Mouse (Mus musculus): Measurements from ENCODE around the gene Lars2. TPM values are rescaled to one million over a fixed set of nuclear protein-coding genes. Genes with fewer than 3 reads are reported as not detected.

Gene Lars2
- total and polyA plus RNA-seq, 3 experiments = 634 to 10,095 (median 684) TPM

DNA sequence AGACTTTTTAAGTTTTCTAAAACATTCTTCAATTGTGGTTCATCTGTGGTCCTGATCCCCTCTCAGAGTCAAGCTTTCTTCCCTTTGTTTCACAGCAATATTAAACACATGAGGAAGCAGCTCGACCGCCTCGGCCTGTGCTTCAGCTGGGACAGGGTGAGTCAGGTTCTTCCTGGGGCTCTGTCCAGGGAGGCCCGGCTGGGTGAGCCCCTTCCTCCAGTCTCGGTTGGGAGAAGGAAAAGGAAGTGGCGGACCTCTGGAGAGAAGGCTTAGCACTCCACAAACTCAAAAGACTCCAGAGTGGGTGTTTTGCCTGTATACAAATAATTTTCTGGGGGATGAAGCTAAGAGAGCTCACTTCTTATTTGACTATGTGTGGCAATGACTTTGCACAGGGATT lies 28.1 kb downstream of the Lars2 start:
- Histone ChIP-seq H3K9me3 (replicated peaks; ENCODE audit: insufficient read depth, low read length) (no peaks in the 10 kb centered on the region), H3K27me3 (ENCODE audit: control insufficient read depth in 1 of 2, insufficient read depth in 2 of 2, low read length in 2 of 2) (no peaks in the 10 kb centered on the region), H3K9ac (ENCODE audit: control insufficient read depth, low read depth, low read length, poor library complexity, severe bottlenecking) (no peak overlapping the region), H3K36me3 (ENCODE audit: control insufficient read depth in 1 of 2, insufficient read depth in 2 of 2, low read length in 2 of 2) (peaks cover 1 to 19% of the 10 kb centered on the region in 2 experiments; a peak in 3 of 4 replicates), H3K4me1 (ENCODE audit: control insufficient read depth in 1 of 2, insufficient read depth in 2 of 2, low read length in 2 of 2) (peaks cover 8 to 14% of the 10 kb centered on the region in 2 experiments), H3K27ac (ENCODE audit: control insufficient read depth, low read depth, low read length) (no peak overlapping the region), H3K4me3 (ENCODE audit: control insufficient read depth in 1 of 2, insufficient read depth in 1 of 2, low read depth in 2 of 2, low read length in 2 of 2) (no peak overlapping the region), H3K79me2 (ENCODE audit: control insufficient read depth, insufficient read depth, low read length, poor library complexity) (no peaks in the 10 kb centered on the region)
- TF ChIP-seq EP300 (IDR thresholded peaks at IDR 0.05; ENCODE audit: low read depth in 1 of 2, low read length in 2 of 2) = no peak
- TF ChIP-seq MAZ (IDR thresholded peaks at IDR 0.05; ENCODE audit: low read depth, low read length) = no peak
- no peak for TF ChIP-seq E2F4 (IDR thresholded peaks at IDR 0.05; ENCODE audit: borderline replicate concordance, low read depth, low read length)
- no peak for TF ChIP-seq MYC (IDR thresholded peaks at IDR 0.05; ENCODE audit: low read depth, low read length)
- no peak for TF ChIP-seq USF1 (IDR thresholded peaks at IDR 0.05; ENCODE audit: low read depth, low read length)
- no peak for TF ChIP-seq NELFE (IDR thresholded peaks at IDR 0.05; ENCODE audit: low read depth, low read length)
- TF ChIP-seq TCF12 (IDR thresholded peaks at IDR 0.05; ENCODE audit: low read depth, low read length) = no peak
- TF ChIP-seq RCOR1 (IDR thresholded peaks at IDR 0.05; ENCODE audit: low read depth, low read length) = no peak
- no peak for TF ChIP-seq SIN3A (IDR thresholded peaks at IDR 0.05; ENCODE audit: low read length)
- no peak for TF ChIP-seq SMC3 (IDR thresholded peaks at IDR 0.05; ENCODE audit: low read depth, low read length)
- TF ChIP-seq JUND (IDR thresholded peaks at IDR 0.05; ENCODE audit: low read depth, low read length) = no peak
- no peak for TF ChIP-seq TAL1 (IDR thresholded peaks at IDR 0.05; ENCODE audit: low read length)
- TF ChIP-seq MXI1 (IDR thresholded peaks at IDR 0.05; ENCODE audit: low read depth, low read length) = no peak
- TF ChIP-seq GATA1 (IDR thresholded peaks at IDR 0.05; ENCODE audit: low read depth, low read length) = no peak
- TF ChIP-seq UBTF (IDR thresholded peaks at IDR 0.05; ENCODE audit: borderline replicate concordance, insufficient read depth, low read depth, low read length) = no peak
- no peak for TF ChIP-seq MYB (IDR thresholded peaks at IDR 0.05; ENCODE audit: low read depth, low read length)
- no peak for DNase-seq (ENCODE audit: low read depth, low spot score)

DNA sequence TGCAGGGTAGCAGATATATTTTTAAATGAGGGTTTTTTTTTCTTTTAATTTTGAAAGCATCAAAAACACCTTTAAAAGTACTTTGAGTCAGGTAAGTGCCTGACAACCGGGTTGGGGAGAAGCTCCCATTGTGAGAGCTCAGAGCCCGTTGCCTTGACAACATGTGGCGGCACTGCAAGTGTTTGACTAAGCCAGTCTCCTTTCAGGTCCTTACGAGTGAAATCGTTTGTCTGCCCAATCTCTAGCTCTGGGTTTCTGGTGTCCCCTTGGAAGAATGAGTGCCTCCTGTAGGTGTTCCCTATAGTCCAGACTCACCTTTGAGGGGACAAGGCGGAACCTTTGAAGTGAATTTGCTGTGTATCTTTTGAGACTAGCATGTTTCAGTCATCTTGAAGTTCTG lies 31.0 kb downstream of the Lars2 start:
- H3K27me3 ChIP-seq (ENCODE audit: control insufficient read depth in 1 of 2, insufficient read depth in 2 of 2, low read length in 2 of 2) = no peaks in the 10 kb centered on the region
- H3K4me3 ChIP-seq (ENCODE audit: control insufficient read depth in 1 of 2, insufficient read depth in 1 of 2, low read depth in 2 of 2, low read length in 2 of 2) = no peak overlapping the region
- DNase-seq (ENCODE audit: low read depth, low spot score) = no peak
- H3K9ac ChIP-seq (ENCODE audit: control insufficient read depth, low read depth, low read length, poor library complexity, severe bottlenecking) = no peak overlapping the region
- no peaks in the 10 kb centered on the region for H3K4me1 ChIP-seq (ENCODE audit: control insufficient read depth in 1 of 2, insufficient read depth in 2 of 2, low read length in 2 of 2)
- H3K9me3 ChIP-seq (replicated peaks; ENCODE audit: insufficient read depth, low read length) = no peaks in the 10 kb centered on the region
- no peak overlapping the region for H3K27ac ChIP-seq (ENCODE audit: control insufficient read depth, low read depth, low read length)
- H3K36me3 ChIP-seq (ENCODE audit: control insufficient read depth in 1 of 2, insufficient read depth in 2 of 2, low read length in 2 of 2) = no peaks in the 10 kb centered on the region; a peak in 1 of 4 replicates
- H3K79me2 ChIP-seq (ENCODE audit: control insufficient read depth, insufficient read depth, low read length, poor library complexity) = no peaks in the 10 kb centered on the region
- no peak for TF ChIP-seq E2F4 (IDR thresholded peaks at IDR 0.05; ENCODE audit: borderline replicate concordance, low read depth, low read length)
- TF ChIP-seq NELFE (IDR thresholded peaks at IDR 0.05; ENCODE audit: low read depth, low read length) = no peak
- TF ChIP-seq JUND (IDR thresholded peaks at IDR 0.05; ENCODE audit: low read depth, low read length) = no peak
- no peak for TF ChIP-seq EP300 (IDR thresholded peaks at IDR 0.05; ENCODE audit: low read depth in 1 of 2, low read length in 2 of 2)
- TF ChIP-seq MYC (IDR thresholded peaks at IDR 0.05; ENCODE audit: low read depth, low read length) = no peak
- no peak for TF ChIP-seq UBTF (IDR thresholded peaks at IDR 0.05; ENCODE audit: borderline replicate concordance, insufficient read depth, low read depth, low read length)
- TF ChIP-seq SMC3 (IDR thresholded peaks at IDR 0.05; ENCODE audit: low read depth, low read length) = no peak
- no peak for TF ChIP-seq USF1 (IDR thresholded peaks at IDR 0.05; ENCODE audit: low read depth, low read length)
- no peak for TF ChIP-seq ZMIZ1 (IDR thresholded peaks at IDR 0.05; ENCODE audit: low read depth, low read length)
